Mouse (Mus musculus): ENCODE measurements at regions not wholly inside any gene's neighbourhood (a gene's known extent, or its start where the extent isn't known, plus 50 kb on each side); places are given as distances from the start of the nearest gene placed in this dataset.

DNA sequence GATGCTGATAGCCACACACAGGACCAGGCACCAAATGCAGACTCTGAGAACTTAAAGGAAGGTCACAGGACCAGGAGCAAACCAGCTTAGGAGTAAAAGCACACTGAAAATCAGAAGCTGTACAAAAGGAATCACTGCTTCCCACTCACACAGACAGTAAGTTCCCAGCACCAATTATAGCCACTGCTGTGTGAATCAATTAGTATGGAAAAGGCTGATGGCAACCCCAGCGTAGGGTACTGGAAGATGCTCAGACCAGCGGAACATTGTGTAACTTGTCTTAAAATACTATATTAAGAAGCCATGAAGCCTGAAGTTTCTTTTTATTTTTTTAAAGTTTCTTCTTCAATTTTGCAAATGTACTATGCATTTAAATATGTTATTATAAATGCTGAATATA lies 115.8 kb downstream of the Lnpk start:
- DNase-seq (ENCODE audit: low read depth, low spot score) = peak; percentile 62

DNA sequence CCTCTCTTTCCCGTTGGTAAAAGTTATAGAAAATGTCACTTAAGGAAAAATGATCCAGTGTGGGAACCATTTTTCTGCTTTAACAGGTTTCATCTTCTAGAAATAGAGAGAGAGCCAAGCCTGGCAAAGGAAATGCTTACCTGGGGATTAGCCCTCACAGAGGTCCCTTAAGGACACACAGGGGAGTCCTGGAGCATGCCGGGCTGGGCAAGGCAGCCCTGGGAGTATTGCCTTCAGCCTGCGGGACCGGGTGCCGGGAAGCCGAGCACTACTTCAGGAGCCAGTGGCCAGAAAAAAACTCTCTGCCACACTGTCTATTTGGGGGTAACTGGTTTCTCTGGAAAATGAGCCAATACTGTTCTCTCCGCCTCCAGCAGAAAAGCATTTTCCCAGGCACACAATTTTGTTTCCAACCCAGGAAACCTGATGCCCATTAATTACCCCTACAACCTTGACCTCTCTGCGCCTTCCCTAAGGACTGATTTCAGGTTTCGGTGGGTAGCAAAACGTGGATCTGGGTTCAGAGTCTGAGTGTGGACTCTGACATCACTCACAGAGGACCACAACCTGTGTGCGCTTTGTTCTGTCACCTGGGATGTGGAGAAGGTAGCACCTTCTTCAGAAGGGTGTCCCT lies 117.9 kb downstream of the Lnpk start:
- DNase-seq (ENCODE audit: low read depth, low spot score) = no peak

DNA sequence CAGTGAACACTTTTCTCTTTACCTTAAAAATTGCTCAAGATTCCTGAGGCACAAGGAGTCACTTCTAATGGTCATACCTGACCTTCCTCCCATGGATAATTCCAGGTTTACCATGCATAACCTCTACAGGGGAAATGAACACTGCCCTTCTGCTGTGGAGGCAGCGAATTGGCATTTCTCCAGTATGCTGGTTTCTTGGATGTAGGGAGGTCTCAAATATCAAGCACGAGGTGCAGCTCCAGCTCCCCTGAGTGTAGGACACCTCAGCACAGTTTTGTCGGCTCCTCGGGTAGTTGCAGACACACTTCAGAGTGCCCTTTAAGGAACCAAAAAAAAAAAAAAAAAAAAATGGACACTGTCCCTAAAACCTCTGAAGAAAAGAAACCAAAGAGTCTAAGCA lies 124.8 kb downstream of the Lnpk start:
- no peak for DNase-seq (ENCODE audit: low read depth, low spot score)

DNA sequence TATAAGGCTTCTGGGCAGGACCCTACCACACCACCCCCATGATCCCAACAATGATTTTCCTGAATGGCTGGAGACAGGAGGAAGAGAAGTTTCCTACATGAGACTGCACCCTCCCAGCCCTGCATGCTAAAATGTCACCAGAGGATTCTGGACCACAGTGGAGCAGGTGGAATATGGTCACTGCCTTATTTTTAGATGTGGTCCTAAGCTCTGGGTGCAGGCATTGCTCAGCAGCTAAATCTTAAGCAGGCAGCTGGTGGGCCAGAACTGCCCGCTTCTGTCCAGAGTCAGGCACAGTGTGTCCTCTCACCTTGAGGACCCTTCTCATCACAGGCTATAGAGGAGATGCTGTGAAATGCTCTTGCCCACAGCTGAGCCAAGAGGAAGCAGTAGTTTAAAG lies 126.6 kb downstream of the Lnpk start:
- no peak for DNase-seq (ENCODE audit: low read depth, low spot score)

DNA sequence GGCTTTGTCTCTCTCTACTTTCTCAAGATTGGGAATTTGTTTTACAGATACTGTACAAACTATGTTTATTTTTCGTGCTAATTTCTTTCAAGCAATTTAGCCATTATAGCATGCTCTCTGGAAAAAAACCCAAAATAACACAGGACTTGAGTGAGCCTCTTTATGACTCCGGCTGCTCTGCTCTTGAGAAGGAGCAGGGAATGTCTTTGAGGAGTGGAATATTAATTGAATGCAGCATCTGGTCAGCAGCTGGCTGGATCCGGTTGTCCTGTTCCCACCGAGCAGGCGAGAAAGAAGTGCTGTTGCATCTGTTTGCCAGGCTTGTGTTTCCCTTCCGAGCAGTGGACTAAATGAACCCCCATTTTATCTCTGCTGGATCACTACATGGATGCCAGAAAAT lies 127.7 kb downstream of the Lnpk start:
- DNase-seq (ENCODE audit: low read depth, low spot score) = no peak

DNA sequence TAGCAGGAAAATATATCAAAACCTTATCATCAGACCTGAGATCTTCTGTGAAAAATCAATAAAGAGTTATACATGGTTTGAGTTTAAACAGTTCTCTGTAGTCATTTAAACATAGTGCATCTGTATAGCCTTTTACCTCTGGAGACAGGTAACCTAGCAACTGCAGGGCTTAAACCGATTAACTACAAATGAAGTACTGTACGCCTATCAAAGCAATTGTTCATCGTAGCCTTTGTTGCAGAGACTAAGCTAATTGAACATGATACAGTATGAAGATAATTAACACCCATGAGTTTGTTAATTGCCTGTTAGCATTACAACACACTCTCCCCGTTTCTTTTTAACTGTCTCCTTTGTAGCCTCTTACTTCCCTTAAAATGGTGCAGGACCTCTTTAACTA lies 128.2 kb downstream of the Lnpk start:
- no peak for DNase-seq (ENCODE audit: low read depth, low spot score)

DNA sequence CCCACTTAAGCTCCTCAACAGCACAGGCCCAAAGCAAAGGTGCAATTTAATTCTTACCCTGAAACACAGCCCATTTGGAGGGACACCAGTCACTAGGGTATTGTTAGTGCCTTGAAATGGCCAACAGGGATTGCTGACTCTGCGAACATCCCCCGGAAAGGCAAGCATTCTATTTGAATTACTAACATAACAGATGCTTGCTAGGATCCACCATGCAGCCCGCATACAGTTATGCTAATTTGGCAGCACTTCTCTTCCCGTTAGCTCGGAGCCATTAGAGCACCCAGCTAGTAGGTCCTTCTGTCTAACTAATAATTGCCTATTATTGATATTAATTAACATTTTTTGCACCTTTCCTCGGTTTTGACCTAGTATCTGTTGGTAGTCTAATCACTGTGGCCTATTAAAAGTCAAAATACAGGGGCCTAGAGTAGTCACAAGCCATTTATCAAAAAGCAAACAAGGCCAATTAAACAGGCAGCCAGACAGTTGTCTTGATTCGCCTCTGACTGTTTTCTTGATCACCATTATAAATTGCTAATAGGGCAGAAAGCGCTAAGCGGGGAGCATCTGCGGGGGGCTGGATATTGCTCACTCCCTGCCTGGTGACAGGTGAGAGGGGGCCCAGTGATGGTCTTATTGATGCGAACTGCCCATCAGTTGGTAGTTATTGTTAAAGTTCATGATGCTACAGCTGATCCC lies 129.0 kb downstream of the Lnpk start:
- no peak for DNase-seq (ENCODE audit: low read depth, low spot score)

DNA sequence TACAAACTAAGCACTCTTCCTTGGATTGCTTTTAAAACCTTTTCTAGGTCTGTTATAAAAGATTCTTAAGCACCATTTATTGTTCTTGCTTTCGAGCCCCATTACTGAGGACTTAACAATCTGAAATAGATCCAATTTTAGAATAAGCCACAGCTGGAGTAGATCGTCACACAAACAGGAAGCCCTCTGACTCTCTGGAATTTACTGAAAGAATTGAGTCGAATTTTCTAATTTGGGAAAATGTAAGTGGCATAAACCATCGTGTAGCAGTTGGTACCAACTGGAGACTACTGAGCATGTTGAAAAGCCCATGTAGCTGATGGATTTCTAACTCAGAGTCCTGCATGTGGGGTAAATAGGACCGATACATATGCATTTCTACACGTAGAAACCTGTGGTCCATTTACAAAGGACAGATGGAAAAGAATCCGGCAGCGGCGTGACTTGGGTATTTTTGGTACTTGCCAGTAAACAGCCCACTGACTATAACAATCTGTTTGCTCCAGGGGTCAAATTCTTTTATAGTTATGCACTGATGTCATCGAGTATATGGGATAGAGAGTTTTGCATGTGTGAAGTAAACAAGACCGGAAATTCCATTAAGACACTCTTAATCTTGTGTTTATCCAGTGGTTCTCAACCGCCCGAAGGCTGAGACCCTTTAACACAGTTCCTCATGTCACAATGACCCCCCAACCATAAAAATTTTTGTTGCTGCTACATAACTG lies 143.9 kb downstream of the Lnpk start:
- DNase-seq (ENCODE audit: low read depth, low spot score) = no peak

DNA sequence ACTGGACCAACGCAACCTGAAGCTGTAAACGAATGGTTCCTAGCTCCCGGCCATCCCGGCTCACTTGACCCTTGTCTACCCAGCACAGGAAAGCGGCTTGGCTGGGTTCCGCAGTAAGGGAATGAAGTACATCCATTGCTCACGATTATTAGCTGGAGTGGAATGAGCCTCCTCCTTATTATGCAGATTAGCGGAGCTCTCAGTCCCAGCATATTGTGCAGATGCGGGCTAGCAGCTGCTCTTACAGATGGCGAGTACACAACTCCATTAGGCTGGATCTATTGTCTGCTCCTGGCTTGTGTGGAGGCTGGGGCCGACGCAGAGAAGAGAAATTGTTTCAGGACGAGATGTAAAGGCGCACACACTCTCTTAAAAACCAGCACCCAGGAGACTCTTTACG lies 152.5 kb downstream of the Lnpk start:
- peak; percentile 63 for DNase-seq (ENCODE audit: low read depth, low spot score)

DNA sequence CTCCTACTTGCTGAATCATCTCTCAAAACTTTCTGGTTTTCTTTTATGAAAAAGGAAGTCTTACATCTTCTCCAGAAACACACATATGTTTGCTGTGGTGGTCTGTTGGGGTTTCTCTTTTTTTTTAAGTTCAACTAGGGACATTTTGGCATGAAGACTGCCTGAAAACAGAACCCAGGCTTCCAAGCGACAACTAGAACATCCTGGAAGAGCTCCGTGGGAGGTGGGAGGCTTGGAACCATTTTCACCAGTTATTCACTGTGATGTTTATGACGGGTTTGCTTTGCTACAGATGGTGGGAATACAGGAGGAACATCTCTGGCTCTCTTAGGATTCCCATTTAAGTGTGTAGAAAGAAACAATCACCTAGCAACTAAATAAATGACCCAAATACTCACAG lies 154.5 kb downstream of the Lnpk start:
- DNase-seq (ENCODE audit: low read depth, low spot score) = peak; percentile 89

DNA sequence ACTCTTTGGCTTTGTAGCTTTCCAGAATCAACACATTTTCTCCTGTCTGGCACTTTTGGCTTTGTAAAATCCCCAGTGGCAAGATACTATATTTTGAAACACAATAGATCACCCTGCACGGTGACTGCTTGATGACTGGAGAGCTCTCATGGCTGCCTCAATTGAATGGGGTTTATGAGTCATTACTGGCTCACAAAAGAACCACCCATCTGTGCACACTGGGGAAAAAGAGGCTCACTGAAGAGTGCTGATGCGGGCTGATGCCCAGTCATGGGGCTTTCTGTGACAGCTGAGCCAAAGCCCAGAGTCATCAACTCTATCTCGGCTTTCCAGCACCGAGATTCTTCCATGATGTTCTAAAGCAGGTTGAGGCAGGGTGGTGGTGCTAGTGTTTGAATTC lies 163.1 kb downstream of the Lnpk start:
- peak; percentile 61 for DNase-seq (ENCODE audit: low read depth, low spot score)

DNA sequence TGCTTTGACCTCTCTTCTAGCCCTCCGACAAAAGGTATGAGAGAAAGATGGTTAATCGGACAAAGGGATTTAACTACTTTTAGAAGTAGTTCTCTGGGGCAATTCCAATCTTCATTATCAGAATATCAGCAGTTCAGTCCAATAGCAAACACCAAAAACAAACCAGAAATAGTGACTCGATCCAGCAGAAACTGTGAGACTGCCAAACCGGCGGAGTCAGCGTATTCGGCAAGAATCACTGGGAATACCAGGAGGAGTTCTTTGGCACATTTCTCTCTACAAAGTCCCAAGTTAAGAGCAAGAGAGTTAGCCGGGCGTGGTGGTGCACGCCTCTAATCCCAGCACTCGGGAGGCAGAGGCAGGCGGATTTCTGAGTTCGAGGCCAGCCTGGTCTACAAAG lies 164.5 kb downstream of the Lnpk start:
- no peak for DNase-seq (ENCODE audit: low read depth, low spot score)

DNA sequence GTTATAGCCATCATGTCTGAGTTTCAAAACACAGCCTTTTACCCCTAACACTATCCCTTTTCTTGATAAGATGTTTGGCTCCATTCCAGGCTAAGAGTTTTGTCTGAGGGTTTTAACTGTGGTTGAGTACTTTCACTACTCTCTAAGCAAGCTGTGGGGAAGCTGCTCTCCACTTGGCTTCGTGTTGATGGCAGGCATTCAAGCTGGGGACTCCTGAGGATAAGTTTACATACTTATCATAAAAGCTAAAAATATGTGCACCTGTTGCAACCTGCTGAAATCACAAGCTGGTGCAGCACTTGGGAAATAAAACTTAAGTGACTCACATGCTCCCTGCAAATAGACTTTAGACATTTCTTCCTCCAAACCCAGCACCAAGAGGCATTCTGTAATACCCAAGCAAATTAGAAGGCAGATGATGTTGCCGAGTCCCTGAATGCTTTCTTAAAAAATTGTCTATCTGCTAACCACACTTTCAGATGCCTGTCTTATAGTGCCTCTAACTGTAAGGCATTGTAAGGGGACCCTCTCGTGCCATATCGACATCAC lies 169.3 kb downstream of the Lnpk start:
- DNase-seq (ENCODE audit: low read depth, low spot score) = peak; percentile 77

DNA sequence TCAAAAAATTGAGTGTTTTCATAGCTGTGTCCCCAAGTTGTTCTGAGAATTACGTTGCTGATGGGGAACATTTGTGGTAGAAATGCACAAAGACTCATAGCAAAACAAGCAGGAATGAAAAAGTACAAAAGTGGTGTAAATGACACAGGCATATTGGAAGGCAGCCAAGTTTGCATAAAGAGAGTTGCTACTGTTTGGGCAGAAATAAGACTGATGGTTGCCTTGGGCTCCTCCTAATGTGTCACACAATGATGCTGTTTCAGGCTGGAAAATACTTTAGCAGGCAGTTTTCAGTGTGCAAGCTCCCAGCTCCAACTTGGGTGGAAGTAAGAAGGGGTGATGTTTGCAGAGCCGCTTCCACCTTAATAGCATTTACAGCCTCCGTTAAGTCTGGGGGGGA lies 174.7 kb downstream of the Lnpk start:
- DNase-seq (ENCODE audit: low read depth, low spot score) = peak; percentile 33

DNA sequence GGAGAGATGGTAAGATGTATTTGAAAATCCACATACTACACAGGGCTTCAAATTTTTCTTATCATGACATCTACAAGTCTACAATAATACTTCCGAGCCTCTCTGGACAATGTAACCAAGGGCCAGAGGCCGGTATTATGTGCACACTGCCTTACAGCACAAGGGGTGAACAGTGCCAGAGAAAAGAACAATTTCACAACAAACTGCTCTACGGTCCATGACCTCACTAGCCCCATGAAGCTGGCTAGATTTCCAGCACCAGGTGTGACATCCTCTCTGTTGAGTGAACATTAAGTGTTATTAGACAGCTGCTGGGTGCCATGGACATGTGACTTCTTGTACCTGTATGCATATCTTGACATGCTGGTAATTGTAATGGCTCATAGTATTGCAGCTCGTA lies 188.2 kb downstream of the Lnpk start:
- DNase-seq (ENCODE audit: low read depth, low spot score) = no peak

DNA sequence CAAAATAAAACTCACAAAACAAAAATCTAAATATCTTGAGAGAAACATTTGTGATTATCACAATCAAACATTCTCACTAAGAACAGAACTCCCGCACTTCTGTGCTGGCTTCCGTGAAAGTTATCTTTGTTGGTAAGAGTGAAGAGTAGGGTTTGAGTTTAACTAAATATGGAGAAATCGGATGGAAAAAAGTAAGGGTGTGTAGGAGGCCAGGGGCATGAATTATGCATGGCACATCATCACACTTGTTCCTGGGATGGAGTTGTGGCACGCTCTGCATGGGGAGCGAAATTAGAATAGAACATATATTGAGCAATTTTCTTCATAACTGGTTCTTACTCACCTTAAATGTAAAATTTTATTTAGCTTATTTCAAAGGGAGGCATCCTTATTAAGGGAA lies 191.2 kb downstream of the Lnpk start:
- DNase-seq (ENCODE audit: low read depth, low spot score) = peak; percentile 79

DNA sequence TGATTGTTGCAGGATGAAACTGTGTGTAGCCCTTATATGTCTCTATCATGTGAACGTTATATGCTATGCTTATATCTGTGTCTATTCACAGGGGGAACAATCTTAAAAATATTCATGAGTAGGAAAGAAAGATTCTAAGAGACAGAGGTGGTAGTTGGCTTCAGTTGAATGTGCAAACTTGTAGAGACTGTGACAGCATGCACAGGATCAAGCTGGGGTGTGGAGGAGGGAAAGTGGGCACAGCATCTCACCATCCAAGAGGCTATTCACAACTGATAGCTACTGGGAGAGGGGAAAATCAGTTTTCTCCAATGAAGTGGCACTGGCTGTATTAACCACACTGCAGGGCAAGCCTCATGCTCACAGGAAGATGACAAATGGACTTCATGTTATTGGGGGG lies 194.3 kb downstream of the Lnpk start:
- DNase-seq (ENCODE audit: low read depth, low spot score) = peak; percentile 64

DNA sequence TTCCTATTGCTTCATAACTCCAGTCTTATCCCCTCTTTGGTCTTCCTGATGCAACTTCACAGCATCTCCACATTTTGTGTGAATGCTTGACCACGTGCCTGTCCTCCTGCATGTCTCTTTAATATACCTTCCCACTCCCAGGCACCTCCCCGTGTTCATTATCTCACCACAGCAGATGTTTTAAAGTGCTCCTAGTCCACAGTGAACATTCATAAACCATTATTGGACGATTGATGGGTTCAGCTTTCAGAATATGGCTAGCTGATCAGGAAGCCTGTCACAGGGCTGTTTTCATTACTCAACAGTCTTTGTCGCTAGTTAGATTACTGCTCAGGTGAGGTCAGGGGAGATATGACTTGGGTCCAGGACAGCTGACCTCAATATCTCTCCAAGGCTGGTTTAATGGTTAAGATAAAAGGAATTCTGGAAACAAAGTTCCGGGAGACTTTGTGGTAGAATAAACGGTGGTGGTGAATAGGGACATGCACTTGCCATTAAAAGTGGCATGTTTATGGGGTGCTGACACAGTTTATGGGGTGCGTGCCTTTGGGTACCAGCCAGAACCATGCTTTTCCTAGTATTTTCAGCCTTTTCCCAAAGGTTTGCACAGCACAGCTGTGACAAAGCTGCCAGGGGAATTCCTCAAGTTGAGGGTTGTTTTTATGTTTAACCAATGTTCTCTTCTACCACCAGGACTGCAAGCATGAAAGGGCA lies 198.5 kb downstream of the Lnpk start:
- DNase-seq (ENCODE audit: low read depth, low spot score) = no peak

DNA sequence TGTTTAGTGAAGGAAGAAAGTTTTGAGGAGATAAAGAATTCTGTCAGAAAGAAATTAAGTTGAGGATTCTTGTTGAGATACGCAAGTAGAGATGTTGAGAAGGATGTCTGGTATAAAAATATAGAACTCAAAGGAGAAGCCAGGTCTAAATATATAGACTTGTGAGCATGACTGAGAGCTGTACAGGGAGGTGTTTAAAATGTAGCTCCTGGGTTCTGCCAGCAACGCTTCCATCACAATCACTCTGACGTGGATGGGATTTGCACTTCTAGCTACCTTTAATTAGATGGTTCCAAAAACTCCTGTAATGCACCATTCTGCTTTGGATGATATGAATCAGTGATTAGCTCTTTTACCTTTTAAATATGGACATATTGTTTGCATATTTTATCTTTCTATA lies 200.5 kb downstream of the Lnpk start:
- peak; percentile 39 for DNase-seq (ENCODE audit: low read depth, low spot score)

DNA sequence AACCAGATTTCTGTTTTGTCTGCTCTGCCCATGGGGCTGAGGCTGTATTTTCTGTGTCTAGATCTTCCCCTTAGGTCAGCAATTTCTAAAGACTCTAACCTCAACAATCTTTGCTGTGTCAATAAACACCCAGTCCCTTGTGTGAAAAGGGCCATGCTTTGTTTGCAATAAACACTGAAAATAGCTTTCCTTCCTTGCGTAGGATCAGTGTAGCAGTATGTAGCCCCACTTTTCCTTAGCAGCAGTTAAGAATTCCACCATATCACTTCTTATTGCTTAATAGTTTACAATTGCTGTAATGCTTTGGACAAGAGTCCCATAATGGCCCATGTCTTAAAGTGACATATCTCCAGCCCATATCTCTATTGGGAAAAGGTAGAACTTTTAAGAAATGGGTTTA lies 205.3 kb downstream of the Lnpk start:
- DNase-seq (ENCODE audit: low read depth, low spot score) = no peak

DNA sequence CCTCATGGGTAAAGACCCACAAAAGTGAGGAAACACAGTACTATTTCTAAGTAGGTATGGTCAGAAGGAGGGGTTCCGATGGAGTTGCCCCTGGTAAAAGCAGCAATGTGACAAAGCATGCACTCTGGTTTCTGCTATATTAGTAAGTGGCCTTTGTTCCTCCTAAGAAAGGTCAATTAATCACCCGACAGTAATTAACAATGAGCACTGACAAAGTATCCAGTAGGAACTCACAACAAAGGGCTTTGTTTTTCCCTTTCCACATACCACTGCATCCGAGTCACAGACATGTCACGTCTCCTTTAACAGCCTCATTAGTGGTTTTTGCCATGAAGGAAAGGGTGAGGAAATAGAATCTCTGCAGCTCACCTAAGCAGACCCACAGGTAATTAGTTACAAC lies 206.2 kb downstream of the Lnpk start:
- no peak for DNase-seq (ENCODE audit: low read depth, low spot score)

DNA sequence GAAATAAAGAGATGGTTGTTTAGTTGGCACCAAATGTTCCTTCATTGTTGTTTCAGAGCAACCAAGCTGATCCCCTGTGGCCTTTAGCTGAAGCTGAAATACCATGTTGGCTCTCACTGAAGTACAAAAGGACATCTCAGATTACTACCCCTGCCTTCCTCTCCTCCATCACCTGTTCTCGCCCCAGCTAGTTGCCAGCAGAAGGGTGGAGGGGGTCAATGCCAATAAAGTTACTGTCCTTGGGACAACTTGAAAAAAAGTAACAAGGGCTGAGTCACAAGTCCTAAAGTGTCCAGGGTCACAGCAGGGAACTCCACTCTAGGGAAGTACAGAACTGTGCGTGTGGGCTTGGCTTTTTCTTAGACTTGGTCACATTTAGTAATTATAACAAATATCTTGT lies 216.0 kb downstream of the Lnpk start:
- DNase-seq (ENCODE audit: low read depth, low spot score) = no peak
